10 mouse cellular contexts compared by ENCODE assay signal in genomic region chr9:105611980-105612771, GRCm38 (mm10). TPM values are rescaled to one million over a fixed set of nuclear protein-coding genes. Genes with fewer than 3 reads are reported as not detected.
DNase-seq lines count a peak whose midpoint lies in the region; ATAC-seq and TF ChIP-seq lines count a peak whose summit lies in the region.
"Had no signal": no experiment of that assay in that cellular context is flagged by ENCODE, and none has a peak within 500 bp of the region (broad histone marks: within the 10 kb centered on the region; RNA-seq: fewer than 3 reads in every experiment).

No protein-coding gene starts in this region.

- H3K27ac ChIP-seq in heart, embryonic 10.5 days, result no peak overlapping the region
- H3K27ac ChIP-seq in heart, postnatal 0 days (ENCODE audit: low read depth), result no peak overlapping the region
- H3K27ac ChIP-seq: liver, embryonic 15.5 days; stomach, embryonic 15.5 days had no signal

- no peak overlapping the region for H3K4me2 ChIP-seq in heart, postnatal 0 days (ENCODE audit: low read depth, low read length)
- H3K4me2 ChIP-seq: liver, embryonic 15.5 days; stomach, embryonic 15.5 days had no signal

- no peaks in the 10 kb centered on the region for H3K9me3 ChIP-seq in heart, embryonic 10.5 days
- H3K9me3 ChIP-seq in heart, postnatal 0 days (replicated peaks; ENCODE audit: control insufficient read depth, low read length), result no peaks in the 10 kb centered on the region
- H3K9me3 ChIP-seq: liver, embryonic 15.5 days; stomach, embryonic 15.5 days had no signal

- peak; percentile 24; the same call in 1 of the 2 replicates for ATAC-seq in heart, postnatal 0 days (ENCODE audit: insufficient read depth, low read depth)

- H3K4me1 ChIP-seq in heart, embryonic 10.5 days, result no peaks in the 10 kb centered on the region
- H3K4me1 ChIP-seq in heart, postnatal 0 days (ENCODE audit: control insufficient read depth, insufficient read depth), result no peaks in the 10 kb centered on the region
- H3K4me1 ChIP-seq: liver, embryonic 15.5 days; stomach, embryonic 15.5 days had no signal

- 87% methylated on average over 15 of the region's 15 CpGs for whole genome bisulfite sequencing in heart, embryonic 10.5 days
- 52% methylated on average over 15 of the region's 15 CpGs for WGBS in heart, postnatal 0 days

- peak; percentile 39 to 40 for DNase-seq in heart, adult 18-20 months
- DNase-seq in heart, embryonic 10.5 days (ENCODE audit: low spot score), result no peak
- peak; percentile 72 for DNase-seq in brain, embryonic 14.5 days (ENCODE audit: low read depth)
- DNase-seq in heart, postnatal 0 days (ENCODE audit: low spot score), result no peak
- peak; percentile 73 to 85 for DNase-seq in left cerebral cortex, adult 18-20 months (ENCODE audit: low spot score in 2 of 2)
- DNase-seq in retina, postnatal 1 day, result no peak
- DNase-seq in B cell, adult 2 months, result no peak
- DNase-seq in lung, adult 18-20 months, result no peak

- no peak overlapping the region for H3K9ac ChIP-seq in heart, postnatal 0 days (replicated peaks; ENCODE audit: low read depth, low read length)
- H3K9ac ChIP-seq: liver, embryonic 15.5 days; stomach, embryonic 15.5 days had no signal

- H3K27me3 ChIP-seq in heart, embryonic 10.5 days (ENCODE audit: insufficient read depth, poor library complexity, severe bottlenecking), result no peaks in the 10 kb centered on the region
- no peaks in the 10 kb centered on the region for H3K27me3 ChIP-seq in heart, postnatal 0 days (ENCODE audit: control insufficient read depth, insufficient read depth, low read length)
- H3K27me3 ChIP-seq: liver, embryonic 15.5 days; stomach, embryonic 15.5 days had no signal

- no peak for TF ChIP-seq CTCF in brain, embryonic 14.5 days (IDR thresholded peaks at IDR 0.05; ENCODE audit: borderline replicate concordance, extremely low read depth, insufficient read depth, insufficient read length)
- TF ChIP-seq CTCF in heart, postnatal 0 days (IDR thresholded peaks at IDR 0.05; ENCODE audit: low read depth), result no peak

- no peak overlapping the region for H3K4me3 ChIP-seq in heart, embryonic 10.5 days
- no peak overlapping the region for H3K4me3 ChIP-seq in heart, postnatal 0 days (ENCODE audit: low read depth, low read length)
- H3K4me3 ChIP-seq: liver, embryonic 15.5 days; stomach, embryonic 15.5 days had no signal

- no peak for TF ChIP-seq POLR2A in brain, embryonic 14.5 days (IDR thresholded peaks at IDR 0.05; ENCODE audit: borderline replicate concordance, extremely low read depth, insufficient read depth, insufficient read length, poor library complexity, severe bottlenecking)

- no peak for TF ChIP-seq EP300 in heart, postnatal 0 days (IDR thresholded peaks at IDR 0.05; ENCODE audit: low read depth)

- no peaks in the 10 kb centered on the region for H3K36me3 ChIP-seq in heart, embryonic 10.5 days
- no peaks in the 10 kb centered on the region for H3K36me3 ChIP-seq in heart, postnatal 0 days (replicated peaks; ENCODE audit: control insufficient read depth, insufficient read depth, low read length)
- H3K36me3 ChIP-seq: liver, embryonic 15.5 days; stomach, embryonic 15.5 days had no signal

RNA-seq across cellular contexts. Expression of gene Pik3r4, which starts 30.6 kb away (rescaled TPM):
- total RNA-seq in heart, adult 18-20 months (2021), result 10 to 100 TPM; 18.0 to 21.4 TPM
- 16.1 and 16.5 TPM in 2 replicates for polyA plus RNA-seq in heart, embryonic 10.5 days (2016; fragmentation: Nextera tagmentation; extraction: Ambion mirVana)
- 17.0 and 23.5 TPM in 2 replicates for polyA plus RNA-seq in brain, embryonic 14.5 days (2012; rRNA removed)
- total RNA-seq in heart, postnatal 0 days (2014; rRNA removed; ENCODE audit: low replicate concordance), result 20.4 and 45.3 TPM in 2 replicates
- polyA plus RNA-seq in heart, postnatal 0 days (2015; fragmentation: Nextera tagmentation; extraction: Ambion mirVana), result 10.2 TPM in 2 replicates
- 10 to 100 TPM; 41.2 to 47.9 TPM for total RNA-seq in left cerebral cortex, adult 18-20 months (2021)

Comparison
In these comparisons a context has a peak if more than half of its experiments do, and no peak if none do; other contexts are left out.
1. DNase-seq: peak in heart, adult 18-20 months (2 of 2), brain, embryonic 14.5 days (single experiment) and left cerebral cortex, adult 18-20 months (2 of 2); none in heart, embryonic 10.5 days (single experiment), heart, postnatal 0 days (single experiment), retina, postnatal 1 day (single experiment), B cell, adult 2 months (0 of 2) and lung, adult 18-20 months (0 of 2).